Mouse (Mus musculus): ENCODE results near the gene Ifi208. TPM values are rescaled to one million over a fixed set of nuclear protein-coding genes. Genes with fewer than 3 reads are reported as not detected.
"Not testable (repeated sequence)": the region's sequence is repeated elsewhere in the genome, so short reads cannot be mapped to it uniquely, and the experiment has no call there.

The Ifi208 gene
- polyA plus RNA-seq (2015; fragmentation: Nextera tagmentation; extraction: Ambion mirVana) = not detected in 2 replicates

DNA sequence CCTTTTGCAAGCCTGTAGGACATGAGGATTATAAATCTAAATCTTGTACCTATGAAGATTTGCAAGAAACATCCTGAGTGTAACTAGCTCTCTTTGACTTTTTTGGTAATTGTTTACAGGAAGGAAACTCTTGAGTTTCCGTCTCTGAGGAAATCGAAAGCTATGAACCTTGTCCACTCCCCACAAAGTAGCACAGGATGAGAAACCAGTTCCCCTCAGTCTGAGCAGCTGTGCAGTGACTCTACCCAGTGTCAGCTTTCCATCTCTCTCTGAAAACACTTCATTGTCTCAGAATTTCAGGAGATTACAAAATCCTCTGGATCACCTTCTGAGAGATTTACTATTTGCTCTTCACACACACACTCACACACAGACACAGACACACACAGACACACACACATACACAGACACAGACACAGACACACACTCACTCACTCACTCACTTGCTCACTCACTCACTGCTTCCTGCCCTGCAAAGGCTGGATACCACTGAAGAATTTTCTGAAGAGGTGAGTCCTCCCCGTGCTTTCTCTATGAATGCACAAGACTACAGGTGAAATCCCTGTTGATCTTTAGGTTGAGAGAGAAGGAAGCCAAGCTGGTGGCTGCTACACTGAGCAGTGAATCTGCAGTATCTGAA lies at the start of gene Ifi208:
TSS of gene Ifi208 (plus strand) at position 218 of the 640 bp plus-strand sequence.
- H3K27ac ChIP-seq; H3K4me1 ChIP-seq (replicated peaks; ENCODE audit: insufficient read depth, low read length); H3K4me3 ChIP-seq (replicated peaks; ENCODE audit: low read depth, low read length); H3K27me3 ChIP-seq (ENCODE audit: insufficient read depth, low read length); DNase-seq (ENCODE audit: low spot score); H3K36me3 ChIP-seq (ENCODE audit: insufficient read depth, low read length); H3K9me3 ChIP-seq (replicated peaks; ENCODE audit: low read length); ATAC-seq (replicated peaks; ENCODE audit: low FRiP score, low read depth); H3K4me2 ChIP-seq (ENCODE audit: low read length); H3K9ac ChIP-seq (ENCODE audit: low read depth, low read length): not testable (repeated sequence)
- 36% methylated on average over 3 of the region's 3 CpGs for WGBS

- Histone ChIP-seq H3K4me3 (replicated peaks; ENCODE audit: low read depth, low read length) (no peak overlapping the region), H3K4me1 (replicated peaks; ENCODE audit: insufficient read depth, low read length) (no peaks in the 10 kb centered on the region), H3K36me3 (ENCODE audit: insufficient read depth, low read length) (no peaks in the 10 kb centered on the region), H3K27ac (no peak overlapping the region), H3K9ac (ENCODE audit: low read depth, low read length) (no peak overlapping the region), H3K4me2 (ENCODE audit: low read length) (no peak overlapping the region), H3K9me3 (replicated peaks; ENCODE audit: low read length) (no peaks in the 10 kb centered on the region), H3K27me3 (ENCODE audit: insufficient read depth, low read length) (no peaks in the 10 kb centered on the region)
- TF ChIP-seq CTCF (IDR thresholded peaks at IDR 0.05; ENCODE audit: low read depth) = no peak
- 80% methylated on average over 2 of the region's 2 CpGs for WGBS
- DNase-seq (ENCODE audit: low spot score) (no peak), ATAC-seq (replicated peaks; ENCODE audit: low FRiP score, low read depth) (no peak)
Observed at GRCm38 (mm10) chr1:173624052-173624451, 49.4 kb upstream of the Ifi208 start.

GRCm38 (mm10) chr1:173626686-173627085 lies 46.8 kb upstream of the Ifi208 start:
- Histone ChIP-seq H3K9ac (ENCODE audit: low read depth, low read length) (no peak overlapping the region), H3K36me3 (ENCODE audit: insufficient read depth, low read length) (no peaks in the 10 kb centered on the region), H3K27me3 (ENCODE audit: insufficient read depth, low read length) (no peaks in the 10 kb centered on the region), H3K4me3 (replicated peaks; ENCODE audit: low read depth, low read length) (no peak overlapping the region), H3K4me2 (ENCODE audit: low read length) (no peak overlapping the region), H3K9me3 (replicated peaks; ENCODE audit: low read length) (no peaks in the 10 kb centered on the region), H3K27ac (no peak overlapping the region), H3K4me1 (replicated peaks; ENCODE audit: insufficient read depth, low read length) (no peaks in the 10 kb centered on the region)
- no peak for DNase-seq (ENCODE audit: low spot score)
- TF ChIP-seq CTCF (IDR thresholded peaks at IDR 0.05; ENCODE audit: low read depth) = no peak
- ATAC-seq (replicated peaks; ENCODE audit: low FRiP score, low read depth) = no peak
- WGBS = 69% methylated on average over 2 of the region's 2 CpGs

- H3K4me1 ChIP-seq (replicated peaks; ENCODE audit: insufficient read depth, low read length); ATAC-seq (replicated peaks; ENCODE audit: low FRiP score, low read depth); H3K9me3 ChIP-seq (replicated peaks; ENCODE audit: low read length); H3K27me3 ChIP-seq (ENCODE audit: insufficient read depth, low read length); H3K36me3 ChIP-seq (ENCODE audit: insufficient read depth, low read length); DNase-seq (ENCODE audit: low spot score); H3K4me3 ChIP-seq (replicated peaks; ENCODE audit: low read depth, low read length); H3K27ac ChIP-seq; H3K4me2 ChIP-seq (ENCODE audit: low read length); H3K9ac ChIP-seq (ENCODE audit: low read depth, low read length): not testable (repeated sequence)
- WGBS = 72% methylated on average over 2 of the region's 2 CpGs
Observed at GRCm38 (mm10) chr1:173630622-173631021, 42.9 kb upstream of the Ifi208 start, which contains the start of gene Ifi209. Gene Ifi209 (plus strand): TSS chr1:173630917.

DNA sequence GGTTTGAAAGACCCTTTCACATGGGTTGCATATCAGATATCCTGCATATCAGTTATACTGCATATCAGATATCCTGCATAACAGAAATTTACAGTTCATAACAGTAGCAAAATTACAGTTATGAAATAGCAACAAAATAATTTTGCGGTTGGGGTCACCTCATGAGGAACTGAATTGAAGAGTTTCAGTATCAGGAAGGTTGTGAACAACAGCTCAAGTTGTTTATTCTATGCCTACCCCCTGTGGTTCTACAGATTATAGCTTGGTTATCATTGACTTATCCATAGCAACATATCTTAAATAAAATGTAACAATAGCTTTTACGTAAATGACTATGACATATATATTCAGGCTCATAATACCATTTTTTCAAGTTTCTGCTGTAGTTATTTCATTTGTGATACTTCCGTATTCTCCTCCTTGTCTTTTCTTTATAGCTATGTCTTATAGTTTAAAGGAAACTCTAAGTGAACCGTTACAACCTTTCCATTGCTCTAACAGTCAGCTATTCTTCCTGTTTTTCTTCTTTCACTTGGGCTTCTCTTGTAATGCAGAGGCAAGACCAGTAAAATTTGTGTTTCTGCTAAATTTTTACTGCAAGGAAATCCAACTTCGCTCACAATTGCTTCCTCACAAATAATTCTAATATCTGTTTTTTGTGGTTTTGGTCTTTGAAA lies 39.4 kb upstream of the Ifi208 start:
- Histone ChIP-seq H3K27ac (no peak overlapping the region), H3K4me1 (replicated peaks; ENCODE audit: insufficient read depth, low read length) (no peaks in the 10 kb centered on the region), H3K36me3 (ENCODE audit: insufficient read depth, low read length) (no peaks in the 10 kb centered on the region), H3K4me3 (replicated peaks; ENCODE audit: low read depth, low read length) (no peak overlapping the region), H3K4me2 (ENCODE audit: low read length) (no peak overlapping the region), H3K27me3 (ENCODE audit: insufficient read depth, low read length) (no peaks in the 10 kb centered on the region), H3K9me3 (replicated peaks; ENCODE audit: low read length) (no peaks in the 10 kb centered on the region), H3K9ac (ENCODE audit: low read depth, low read length) (no peak overlapping the region)
- no peak for TF ChIP-seq CTCF (IDR thresholded peaks at IDR 0.05; ENCODE audit: low read depth)
- DNase-seq (ENCODE audit: low spot score) = no peak
- ATAC-seq (replicated peaks; ENCODE audit: low FRiP score, low read depth) = no peak
- WGBS = 85% methylated on average over 5 of the region's 5 CpGs

DNA sequence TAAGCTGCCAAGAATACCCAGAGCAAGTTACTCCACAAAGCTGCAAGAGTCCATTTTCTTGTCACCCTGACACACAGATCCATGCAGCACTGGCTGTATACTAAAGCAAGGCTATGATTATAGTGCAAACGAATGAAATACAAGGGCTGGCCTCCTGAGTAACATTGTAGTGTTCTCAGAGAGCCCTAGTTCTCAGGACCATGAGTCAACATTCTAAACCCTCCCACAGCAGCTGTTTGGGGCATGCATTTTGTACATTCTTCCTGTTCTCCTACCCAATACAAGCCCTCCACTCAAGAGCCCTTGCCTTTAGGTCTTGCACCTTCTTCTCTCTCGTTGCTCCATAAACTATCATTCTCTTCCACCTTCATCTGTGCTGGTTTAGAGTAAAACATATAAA lies 28.1 kb upstream of the Ifi208 start:
- H3K9me3 ChIP-seq (replicated peaks; ENCODE audit: low read length) = no peaks in the 10 kb centered on the region
- H3K4me1 ChIP-seq (replicated peaks; ENCODE audit: insufficient read depth, low read length) = no peaks in the 10 kb centered on the region
- no peak overlapping the region for H3K4me2 ChIP-seq (ENCODE audit: low read length)
- H3K9ac ChIP-seq (ENCODE audit: low read depth, low read length) = no peak overlapping the region
- WGBS = 80% methylated on average over 2 of the region's 2 CpGs
- ATAC-seq (replicated peaks; ENCODE audit: low FRiP score, low read depth) (no peak), DNase-seq (ENCODE audit: low spot score) (no peak)
- H3K36me3 ChIP-seq (ENCODE audit: insufficient read depth, low read length) = no peaks in the 10 kb centered on the region
- no peak for TF ChIP-seq CTCF (IDR thresholded peaks at IDR 0.05; ENCODE audit: low read depth)
- no peaks in the 10 kb centered on the region for H3K27me3 ChIP-seq (ENCODE audit: insufficient read depth, low read length)
- H3K4me3 ChIP-seq (replicated peaks; ENCODE audit: low read depth, low read length) = no peak overlapping the region
- no peak overlapping the region for H3K27ac ChIP-seq
